Mouse (Mus musculus) brown adipose tissue, adult 24 weeks (tissue): Measurements from ENCODE around the gene Cds2. TPM values are rescaled to one million over a fixed set of nuclear protein-coding genes. Genes with fewer than 3 reads are reported as not detected.
A peak's percentile ranks its signal among the peaks of the same experiment; 100 is the strongest.

ENCODE experiments used
- H3K27ac ChIP-seq: fragments of 200-500 bp; replicated peaks from 2 replicates; pipeline ENCODE4 v1.5.1; 2012; ENCODE audit warnings: low read depth, mild to moderate bottlenecking, low read length
- H3K4me1 ChIP-seq: fragments of 200-500 bp; 2 replicates; pipeline ENCODE4 v1.6.1; 2012; ENCODE audit warnings: low read length, mixed read lengths; ENCODE audit not compliant: control insufficient read depth, insufficient read depth, insufficient read length
- H3K4me3 ChIP-seq: fragments of 200-500 bp; 2 replicates; pipeline ENCODE4 v1.5.1; 2012; ENCODE audit warnings: low read depth, mild to moderate bottlenecking, low read length, moderate library complexity; ENCODE audit not compliant: insufficient read depth
- polyA plus RNA-seq: library from polyadenylated mRNA; stranded (reverse); fragments of >200 nt; gene quantifications from 2 replicates; pipeline ENCODE4 v1.2.4, GENCODE M21; 2012; ENCODE audit not compliant: missing spikeins, insufficient read depth, insufficient read length

Gene Cds2
- polyA plus RNA-seq, 1 experiment, result 27.4 TPM

DNA sequence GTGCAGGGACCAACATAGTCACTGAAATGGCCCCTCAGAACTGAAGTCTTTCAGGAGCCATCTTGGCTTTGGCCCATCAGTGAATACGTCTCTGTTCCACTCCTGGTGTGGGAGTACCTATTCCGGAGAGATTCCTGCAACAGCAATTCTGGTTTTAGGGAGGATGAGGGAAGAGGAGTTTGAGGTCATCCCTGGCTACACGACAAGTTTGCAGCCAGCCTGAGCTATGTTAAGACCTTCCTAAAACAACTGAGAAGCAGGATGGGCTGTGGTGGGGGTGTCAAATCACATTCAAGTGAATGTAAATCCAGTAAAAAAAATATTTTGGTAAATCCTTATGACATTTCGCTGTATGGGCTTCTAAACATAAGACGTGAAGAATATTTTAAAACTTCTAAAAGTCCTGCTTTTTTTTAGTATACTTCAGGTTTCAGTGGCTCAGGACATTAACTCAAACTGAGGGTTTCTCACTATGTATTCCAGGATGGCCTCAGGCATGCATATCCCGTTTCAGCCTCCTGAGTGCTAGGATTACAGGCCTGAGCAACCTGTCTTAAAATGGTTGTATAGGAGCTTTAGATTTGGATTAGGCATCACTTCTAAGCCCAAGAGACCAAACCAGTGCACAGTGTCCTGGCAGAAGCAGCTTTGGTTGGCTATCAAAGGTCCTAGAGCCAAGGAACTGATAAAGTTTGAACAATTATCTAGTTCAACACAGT lies 5.4 kb upstream of the Cds2 start:
- no peaks in the 10 kb centered on the region for H3K4me1 ChIP-seq
- H3K27ac ChIP-seq, result no peak overlapping the region
- H3K4me3 ChIP-seq, result no peak overlapping the region

DNA sequence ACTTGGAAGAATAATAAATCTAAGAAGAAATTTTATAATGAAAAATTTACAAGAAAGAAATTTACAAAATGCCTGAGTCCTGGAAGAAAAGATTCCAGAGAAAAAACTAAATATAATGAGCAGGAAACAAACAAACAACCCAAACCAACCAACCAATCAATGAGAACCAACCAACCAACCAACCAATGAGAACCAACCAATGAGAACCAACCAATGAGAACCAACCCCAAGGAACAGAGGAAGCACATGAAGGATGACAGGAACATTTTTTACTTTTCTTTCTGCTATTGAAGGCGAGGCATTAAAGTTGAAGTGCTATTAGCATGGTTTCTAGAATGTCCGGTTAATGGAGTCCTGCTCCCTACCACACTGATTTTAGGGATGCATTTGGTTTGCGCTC lies 2.3 kb upstream of the Cds2 start:
- no peak overlapping the region for H3K4me3 ChIP-seq
- H3K4me1 ChIP-seq, result peaks cover 3% of the 10 kb centered on the region; the same call in 1 of the 2 replicates
- H3K27ac ChIP-seq, result no peak overlapping the region

DNA sequence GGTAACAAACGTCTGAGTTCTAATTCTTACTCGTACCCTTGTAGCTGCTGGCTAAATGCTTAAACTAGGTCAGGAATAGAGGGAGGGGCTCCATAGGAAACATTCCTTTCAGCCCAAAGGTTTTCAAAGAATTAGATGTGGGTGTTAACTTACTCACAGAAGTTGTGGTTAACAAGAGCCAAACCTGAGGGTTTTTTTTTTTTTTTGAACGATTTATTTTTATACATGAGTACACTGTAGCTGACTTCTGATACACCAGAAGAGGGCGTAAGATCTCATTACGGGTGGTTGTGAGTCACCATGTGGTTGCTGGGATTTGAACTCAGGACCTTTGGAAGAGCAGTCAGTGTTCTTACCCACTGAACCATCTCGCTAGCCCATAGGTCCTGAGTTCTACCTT lies 773 bp upstream of the Cds2 start:
- Histone ChIP-seq H3K27ac (no peak overlapping the region), H3K4me3 (no peak overlapping the region), H3K4me1 (peaks cover 6% of the 10 kb centered on the region)

DNA sequence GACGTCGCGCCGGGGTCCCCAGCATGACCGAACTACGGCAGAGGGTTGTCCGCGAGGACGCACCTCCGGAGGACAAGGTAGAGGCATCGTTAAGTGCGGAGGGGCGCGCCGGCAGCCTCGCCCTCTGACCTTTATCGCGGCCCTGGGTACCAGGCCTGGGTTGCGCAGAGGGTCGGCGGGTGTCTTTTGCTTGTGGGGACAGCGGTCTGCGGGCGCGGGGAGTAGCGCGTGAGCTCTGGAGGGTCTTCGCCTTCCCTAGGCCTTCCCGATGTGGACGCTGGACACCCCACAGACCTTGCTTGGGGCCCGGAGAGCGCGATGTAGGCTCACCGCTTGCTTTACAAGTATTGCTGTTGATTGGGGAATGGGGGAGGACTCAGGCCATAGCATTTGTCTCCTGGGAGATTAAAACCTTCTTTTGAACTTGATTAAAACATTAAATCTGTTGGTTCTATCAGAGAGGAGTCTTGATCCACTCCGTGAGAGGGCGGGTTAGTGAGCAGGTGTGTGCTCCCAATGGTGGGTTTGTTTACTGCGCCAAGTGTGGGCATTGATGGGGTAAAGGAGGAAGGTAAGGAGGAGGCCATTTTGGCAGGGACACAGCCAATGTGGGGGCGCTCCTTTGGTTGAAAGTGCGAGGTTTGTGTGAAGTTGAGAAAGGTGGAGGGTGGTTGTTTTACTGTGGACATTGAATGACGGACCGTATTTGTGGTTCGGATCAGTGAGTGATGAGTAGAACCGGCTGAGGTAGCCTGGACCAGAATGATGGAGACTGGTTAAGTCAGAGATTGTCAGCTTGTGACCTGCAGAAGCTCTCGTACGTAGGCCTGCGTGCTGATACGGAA lies 695 bp downstream of the Cds2 start:
- H3K4me3 ChIP-seq, result peak overlapping the region; percentile 91
- peaks cover 6% of the 10 kb centered on the region for H3K4me1 ChIP-seq
- H3K27ac ChIP-seq, result peak overlapping the region; percentile 67

DNA sequence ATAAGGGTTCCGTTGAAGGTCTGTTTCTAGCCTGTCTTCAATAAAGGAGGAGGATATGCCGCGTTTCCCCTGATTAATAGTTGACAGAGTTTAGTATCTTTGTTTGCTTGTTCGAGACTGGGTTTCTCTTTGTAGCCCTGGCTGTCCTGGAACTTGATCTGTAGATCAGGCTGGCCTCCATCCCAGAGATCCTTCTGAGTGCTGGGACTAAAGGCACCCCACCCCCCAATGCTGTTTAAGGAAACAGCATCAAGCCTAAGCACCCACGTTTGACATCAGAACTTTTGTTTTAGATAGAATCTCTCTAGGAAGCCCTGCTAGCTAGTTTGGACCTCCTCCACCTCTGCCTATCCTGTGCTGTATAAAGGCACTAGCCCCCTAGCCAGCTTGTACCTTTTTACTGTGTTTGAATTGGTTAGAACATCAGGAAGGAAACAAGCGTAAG lies 1.3 kb downstream of the Cds2 start:
- Histone ChIP-seq H3K4me1 (peaks cover 8% of the 10 kb centered on the region), H3K27ac (peak overlapping the region; percentile 67), H3K4me3 (peak overlapping the region; percentile 91)

DNA sequence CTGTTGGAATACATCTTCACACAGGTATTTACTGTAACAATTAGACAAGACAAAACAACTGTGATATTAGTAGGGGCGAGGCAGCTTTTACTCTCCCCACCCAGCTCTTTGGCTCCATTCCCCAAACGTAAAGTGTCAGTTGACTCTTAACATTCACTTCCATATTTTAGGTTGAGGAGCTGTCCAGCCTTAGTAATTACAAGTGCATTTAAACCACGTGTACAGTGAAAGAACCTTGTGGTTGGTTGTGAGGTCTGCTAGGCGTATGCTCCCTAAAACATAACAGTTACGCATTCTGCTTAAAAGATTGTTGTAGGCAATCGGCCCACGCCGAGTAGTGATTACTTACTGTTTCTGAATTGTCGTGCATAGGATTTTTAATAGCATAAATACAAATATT lies 2.2 kb downstream of the Cds2 start:
- Histone ChIP-seq H3K4me1 (peaks cover 13% of the 10 kb centered on the region), H3K4me3 (peak overlapping the region; percentile 14; the same call in 1 of the 2 replicates), H3K27ac (peak overlapping the region; percentile 65; the same call in 1 of the 2 replicates)

DNA sequence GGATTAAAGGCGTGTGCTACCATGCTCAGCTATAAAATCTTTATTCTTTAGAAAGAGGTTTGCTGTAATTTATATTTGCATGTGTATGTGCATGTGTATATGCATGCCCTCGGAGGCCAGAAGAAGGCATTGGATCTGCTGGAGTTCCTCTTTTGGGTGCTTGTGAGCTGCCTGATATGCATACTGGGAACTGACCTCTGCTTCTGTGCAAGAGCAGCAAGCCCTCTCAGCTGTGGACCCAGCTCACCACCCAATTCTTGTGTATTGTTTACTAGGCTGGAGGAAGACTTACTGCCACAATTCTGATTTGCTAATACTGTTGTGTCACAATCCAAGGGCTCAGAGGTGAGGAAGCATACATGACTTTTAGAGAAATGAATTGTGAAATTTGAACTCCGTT lies 3.1 kb downstream of the Cds2 start:
- H3K4me3 ChIP-seq, result no peak overlapping the region
- H3K27ac ChIP-seq, result no peak overlapping the region
- H3K4me1 ChIP-seq, result peaks cover 17% of the 10 kb centered on the region

DNA sequence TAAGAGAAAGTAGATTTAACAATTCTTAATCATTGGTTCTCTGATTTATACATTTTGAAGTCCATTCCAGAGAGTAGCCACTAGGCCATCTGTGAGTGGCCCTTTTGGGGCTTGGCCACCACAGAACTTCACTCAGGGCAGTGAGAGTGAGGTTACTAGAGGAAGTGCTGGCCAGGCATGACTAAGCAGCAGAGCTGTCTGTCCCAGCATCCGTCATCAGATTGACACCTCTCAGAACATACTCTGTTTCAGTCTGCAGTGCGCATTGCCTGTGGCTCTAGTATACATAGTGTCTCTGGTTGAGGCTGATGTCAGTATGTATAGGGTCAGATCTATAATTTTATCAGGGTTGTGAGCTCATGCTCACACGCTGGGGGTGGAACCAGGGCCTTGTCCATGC lies 6.3 kb downstream of the Cds2 start:
- H3K27ac ChIP-seq, result 0 out of 2 replicates have a peak overlapping the region, but pooled peaks have one; percentile 10
- H3K4me3 ChIP-seq, result no peak overlapping the region
- peaks cover 20% of the 10 kb centered on the region for H3K4me1 ChIP-seq

DNA sequence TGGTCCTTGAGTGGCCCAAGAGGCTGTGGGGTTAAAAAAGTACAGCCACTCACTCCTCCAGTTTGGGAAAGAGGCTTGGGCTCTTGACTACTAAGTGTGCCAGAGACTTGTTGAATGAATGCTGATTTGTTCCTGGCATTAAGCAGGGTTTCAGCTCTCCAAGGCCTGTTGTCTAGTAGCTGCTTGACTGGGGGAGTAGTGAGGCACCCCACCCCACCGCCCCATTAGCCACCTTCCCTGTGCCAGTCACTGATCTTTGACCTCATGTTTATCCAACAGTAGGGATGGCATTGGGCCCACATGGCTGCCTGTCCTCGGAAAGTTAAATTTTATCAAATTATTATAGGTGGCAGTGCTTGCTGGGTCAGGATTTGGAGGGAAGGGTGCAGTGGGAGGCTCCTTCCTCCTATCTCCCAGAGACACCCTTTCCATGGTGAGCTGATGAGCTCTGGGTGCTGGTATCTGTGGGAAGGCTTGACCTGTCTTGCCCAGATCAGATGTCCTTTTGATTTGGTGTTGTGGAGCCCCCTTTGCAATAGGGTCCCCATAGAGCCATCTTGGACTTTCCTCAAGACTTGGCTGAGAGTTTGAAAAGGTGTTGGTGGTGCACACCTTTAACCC lies 7.5 kb downstream of the Cds2 start:
- no peak overlapping the region for H3K4me3 ChIP-seq
- H3K4me1 ChIP-seq, result peaks cover 17% of the 10 kb centered on the region
- no peak overlapping the region for H3K27ac ChIP-seq

DNA sequence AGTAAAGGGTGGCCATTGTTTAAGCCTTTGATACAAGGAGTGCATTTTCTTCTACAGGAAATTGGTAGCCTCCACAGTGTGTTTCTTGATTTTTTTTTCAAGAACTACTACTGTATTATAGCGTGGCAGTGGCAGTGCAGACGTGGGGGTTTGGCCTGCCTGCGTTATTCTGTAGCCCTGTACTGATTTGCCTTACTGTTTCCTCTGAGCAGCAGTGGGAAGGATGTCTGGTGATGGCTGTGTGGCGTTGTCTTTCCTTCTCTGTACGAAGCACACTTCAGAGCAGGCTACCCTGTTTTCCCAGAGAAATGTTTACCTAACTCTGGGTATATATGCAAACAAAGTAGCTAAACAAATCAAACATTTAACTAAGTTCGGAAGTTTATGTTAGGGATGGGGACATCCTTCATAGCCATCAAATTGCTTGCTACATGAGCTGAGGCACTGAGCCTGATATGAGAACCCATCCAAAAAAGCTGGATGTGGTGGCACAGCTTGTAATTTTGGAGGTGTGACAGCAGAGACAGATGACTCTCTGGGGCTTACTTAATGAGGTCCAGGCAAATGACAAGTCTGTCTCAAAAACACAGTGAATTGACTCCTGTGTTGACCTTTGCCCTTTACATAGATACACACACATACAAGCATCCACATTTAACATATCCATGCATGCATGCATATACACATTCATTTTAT lies 9.9 kb downstream of the Cds2 start:
- H3K4me1 ChIP-seq, result peaks cover 17% of the 10 kb centered on the region
- no peak overlapping the region for H3K27ac ChIP-seq
- no peak overlapping the region for H3K4me3 ChIP-seq

DNA sequence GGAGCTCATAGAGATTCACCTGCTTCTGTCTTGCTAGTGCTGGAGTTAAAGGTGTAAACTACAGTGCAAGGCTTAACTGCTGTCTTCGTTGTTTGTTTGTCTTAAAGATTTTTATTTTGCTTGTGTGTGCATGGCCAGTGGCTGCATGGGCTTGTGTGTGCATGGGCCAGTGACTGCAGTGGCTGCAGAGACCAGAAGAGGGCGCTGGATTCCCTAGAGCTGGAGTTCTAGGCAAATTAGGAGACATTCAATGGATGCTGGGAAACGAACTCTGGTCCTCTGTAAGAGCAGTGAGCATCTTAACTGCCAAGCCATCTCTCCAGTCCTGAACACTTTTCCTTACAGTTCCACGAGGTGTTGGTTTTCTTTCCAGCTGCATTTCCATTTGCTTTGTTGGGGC lies 12.6 kb downstream of the Cds2 start:
- H3K27ac ChIP-seq, result no peak overlapping the region
- H3K4me1 ChIP-seq, result peaks cover 20% of the 10 kb centered on the region
- no peak overlapping the region for H3K4me3 ChIP-seq

DNA sequence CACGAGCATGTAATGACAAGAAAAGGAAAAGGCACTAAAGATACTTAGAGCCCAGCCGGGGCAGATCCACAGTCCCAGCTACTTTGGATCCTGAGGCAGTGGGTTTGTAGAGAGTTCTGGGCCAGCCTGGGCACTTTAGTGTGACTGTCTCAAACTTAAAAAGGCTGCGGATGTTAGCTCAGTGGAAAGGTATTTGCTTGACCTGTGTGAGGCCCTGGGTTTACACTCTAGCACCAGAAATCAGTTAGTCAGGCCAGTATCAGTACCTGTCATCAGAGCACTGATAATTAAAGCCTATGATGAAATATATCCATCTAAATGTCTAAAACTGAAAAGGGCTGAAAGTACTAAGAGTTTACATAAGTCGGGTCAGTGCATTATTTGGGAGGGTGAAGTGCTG lies 13.3 kb downstream of the Cds2 start:
- Histone ChIP-seq H3K4me3 (no peak overlapping the region), H3K4me1 (peaks cover 25% of the 10 kb centered on the region), H3K27ac (no peak overlapping the region)

DNA sequence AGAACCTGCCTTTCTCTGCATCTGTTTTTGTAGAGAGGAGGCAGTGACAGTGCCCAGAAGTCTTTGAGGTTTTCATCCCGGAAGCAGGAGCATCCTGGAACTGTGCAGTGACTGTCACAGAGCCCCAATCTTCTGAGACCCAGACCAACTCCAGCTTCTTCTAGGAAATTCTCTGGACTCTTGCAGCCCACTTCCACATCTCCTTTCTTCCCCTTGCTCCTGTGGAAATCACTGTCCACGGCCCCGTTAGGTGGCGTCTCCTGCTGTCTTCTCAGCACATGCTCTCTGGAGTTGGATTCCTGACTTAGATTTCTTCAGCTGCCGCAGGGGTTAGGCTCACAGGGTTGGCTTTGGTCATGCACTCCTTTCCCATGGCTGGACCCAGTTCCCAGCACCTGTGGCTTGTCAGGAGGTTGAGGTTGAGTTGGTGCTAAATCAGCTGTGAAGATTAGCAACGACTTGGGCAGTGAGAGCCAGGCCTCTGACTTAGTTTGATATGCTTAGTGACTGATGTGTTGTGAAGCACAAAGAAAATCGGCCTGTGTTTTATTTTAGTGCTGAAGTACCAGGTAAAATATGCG lies 15.4 kb downstream of the Cds2 start:
- Histone ChIP-seq H3K27ac (0 out of 2 replicates have a peak overlapping the region, but pooled peaks have one; percentile 0), H3K4me3 (no peak overlapping the region), H3K4me1 (peaks cover 33% of the 10 kb centered on the region)

DNA sequence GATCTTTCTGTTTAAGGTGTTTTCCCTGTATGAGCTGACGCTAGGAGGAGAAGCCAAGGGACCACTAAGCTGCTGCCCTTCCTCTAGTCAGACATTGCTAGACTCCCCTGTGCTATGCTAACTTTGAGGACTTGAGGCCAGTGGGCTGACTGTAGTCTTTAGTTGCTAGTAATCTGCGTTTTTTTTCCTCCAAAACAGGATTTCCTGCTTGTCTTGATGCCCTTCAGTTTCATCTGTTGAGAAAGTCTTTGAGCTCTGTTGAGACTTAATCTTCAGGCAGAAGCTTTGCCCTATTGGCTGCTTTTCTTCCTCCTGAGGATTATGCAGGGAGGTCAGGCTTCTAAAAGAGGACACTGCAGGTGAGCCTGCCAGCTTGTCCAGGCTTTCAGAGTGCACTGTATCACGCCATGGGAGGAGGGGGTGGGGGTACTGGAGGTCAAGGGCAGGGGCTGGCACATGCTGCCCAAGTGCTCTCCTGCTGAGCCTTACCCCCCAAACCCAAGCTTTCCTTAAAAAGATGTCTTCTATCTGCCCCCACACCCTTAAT lies 16.5 kb downstream of the Cds2 start:
- Histone ChIP-seq H3K27ac (peak overlapping the region; percentile 35), H3K4me3 (no peak overlapping the region)

More for the DNA sequence above, 16.5 kb downstream of the Cds2 start:
- H3K4me1 ChIP-seq, result peaks cover 34% of the 10 kb centered on the region
